Mouse (Mus musculus) heart, adult 2 months (tissue): ENCODE results near the gene Acvr1b. TPM values are rescaled to one million over a fixed set of nuclear protein-coding genes. Genes with fewer than 3 reads are reported as not detected.

Experiments
- DNase-seq, 2 experiments: peaks; one replicate each; pipeline ENCODE4 v3.0.0; 2021
- H3K27ac ChIP-seq: fragments of 200-600 bp; 2 replicates; pipeline ENCODE4 v1.8.1; 2022
- H3K27me3 ChIP-seq: fragments of 200-500 bp; 2 replicates; pipeline ENCODE4 v1.6.1; 2012; ENCODE audit warnings: mild to moderate bottlenecking, low read length, inconsistent platforms, mixed read lengths; ENCODE audit not compliant: control insufficient read depth, insufficient read depth
- H3K36me3 ChIP-seq: fragments of 200-500 bp; 2 replicates; pipeline ENCODE4 v1.6.1; 2012; ENCODE audit warnings: low read length, inconsistent platforms; ENCODE audit not compliant: control insufficient read depth, insufficient read depth
- H3K4me1 ChIP-seq: fragments of 200-500 bp; 2 replicates; pipeline ENCODE4 v1.6.1; 2011; ENCODE audit warnings: low read length; ENCODE audit not compliant: control insufficient read depth, insufficient read depth
- H3K4me3 ChIP-seq: fragments of 200-600 bp; 2 replicates; pipeline ENCODE4 v1.8.1; 2022
- H3K79me2 ChIP-seq: fragments of 200-500 bp; replicated peaks from 2 replicates; pipeline ENCODE4 v1.6.1; 2012; ENCODE audit warnings: mild to moderate bottlenecking, inconsistent platforms, low read length, moderate library complexity, mixed read lengths; ENCODE audit not compliant: control insufficient read depth, insufficient read depth
- H3K9ac ChIP-seq: fragments of 200-500 bp; 2 replicates; pipeline ENCODE4 v1.6.1; 2012; ENCODE audit warnings: low read depth, mild to moderate bottlenecking, control low read depth, inconsistent platforms, low read length, mixed read lengths
- CTCF ChIP-seq: fragments of 200-600 bp; IDR thresholded peaks from 2 replicates; pipeline ENCODE4 v1.8.1; 2022; ENCODE audit warnings: antibody characterized with exemption, mild to moderate bottlenecking, moderate library complexity
- EP300 ChIP-seq: fragments of 200-500 bp; IDR thresholded peaks from 2 replicates; pipeline ENCODE4 v1.6.1; 2011; ENCODE audit warnings: low read depth, low read length, control low read depth; ENCODE audit not compliant: insufficient read depth
- POLR2A ChIP-seq: fragments of 200-500 bp; IDR thresholded peaks from 2 replicates; pipeline ENCODE4 v1.6.1; 2011; ENCODE audit warnings: mild to moderate bottlenecking, low read depth, low read length, control low read depth; ENCODE audit not compliant: insufficient read depth
- WGBS: fragments of 180-500 bp; shearing (Covaris S2); methylation state at CpG from one replicate; pipeline ENCODE4 v1.1.7; 2018; 5-methylcytosine and 5-hydroxymethylcytosine counted together
- intact Hi-C: fragments of 180-260 bp; cut with DNase I; formaldehyde crosslinking; loops from one replicate; pipeline ENCODE4 v1.15.1; 2025
- polyA plus RNA-seq: library from polyadenylated mRNA; depleted of rRNA; stranded (reverse); fragments of >200 nt; gene quantifications from 2 replicates; pipeline ENCODE4 v1.2.3, GENCODE M21; 2012
- total RNA-seq, 2 experiments: library from RNA; stranded (reverse); gene quantifications; 2 replicates each; pipeline ENCODE4 v1.2.3; 2021

Acvr1b gene
- total and polyA plus RNA-seq, 3 experiments, result 9.9 to 15.3 (median 12.3) TPM

DNA sequence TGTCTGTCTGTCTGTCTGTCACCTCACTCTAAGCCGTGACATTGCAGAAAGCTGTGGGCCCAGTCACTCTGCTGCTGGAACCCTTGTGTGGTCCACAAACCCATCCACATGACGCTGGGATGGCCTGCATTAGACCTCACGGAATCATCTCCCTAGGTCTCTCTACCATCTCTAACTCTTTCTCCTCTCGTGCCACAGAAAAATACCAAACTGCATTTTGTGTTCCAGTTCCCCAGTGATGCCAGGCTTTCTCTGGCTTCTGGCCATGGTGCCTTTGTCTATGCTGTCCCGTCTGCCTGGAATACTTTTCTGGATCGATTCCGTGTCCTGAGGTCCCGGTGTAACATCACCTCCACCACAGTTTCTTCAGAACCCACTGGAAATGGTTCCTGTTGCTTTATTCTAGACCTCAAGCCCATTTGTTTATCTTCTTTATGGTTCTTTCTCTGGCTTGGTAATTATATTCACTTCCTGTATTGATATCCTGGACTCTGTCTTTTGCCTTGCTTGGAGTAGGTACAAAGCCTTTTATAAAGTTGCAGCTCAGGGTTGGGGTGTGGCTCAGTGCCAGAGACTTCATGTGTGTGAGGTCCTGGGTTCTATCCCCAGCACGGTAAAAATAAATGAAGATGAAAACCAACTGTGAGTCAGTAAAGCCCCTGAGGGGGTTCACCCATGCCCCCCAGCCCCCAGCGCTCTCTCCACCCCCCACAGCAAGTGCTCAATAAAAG is 60.9 kb downstream of the Acvr1b start:
- no peak for TF ChIP-seq EP300
- TF ChIP-seq POLR2A, result no peak
- no peak for TF ChIP-seq CTCF
- WGBS, result 52% methylated on average over 10 of the region's 10 CpGs
- DNase-seq, result no peak
- no peaks in the 10 kb centered on the region for H3K36me3 ChIP-seq
- no peak overlapping the region for H3K9ac ChIP-seq
- no peaks in the 10 kb centered on the region for H3K27me3 ChIP-seq
- H3K79me2 ChIP-seq, result no peaks in the 10 kb centered on the region
- no peak overlapping the region; the same call in 1 of the 2 replicates for H3K27ac ChIP-seq
- intact Hi-C loops, result no loop called here
- peaks cover 4% of the 10 kb centered on the region for H3K4me1 ChIP-seq
- no peak overlapping the region for H3K4me3 ChIP-seq

DNA sequence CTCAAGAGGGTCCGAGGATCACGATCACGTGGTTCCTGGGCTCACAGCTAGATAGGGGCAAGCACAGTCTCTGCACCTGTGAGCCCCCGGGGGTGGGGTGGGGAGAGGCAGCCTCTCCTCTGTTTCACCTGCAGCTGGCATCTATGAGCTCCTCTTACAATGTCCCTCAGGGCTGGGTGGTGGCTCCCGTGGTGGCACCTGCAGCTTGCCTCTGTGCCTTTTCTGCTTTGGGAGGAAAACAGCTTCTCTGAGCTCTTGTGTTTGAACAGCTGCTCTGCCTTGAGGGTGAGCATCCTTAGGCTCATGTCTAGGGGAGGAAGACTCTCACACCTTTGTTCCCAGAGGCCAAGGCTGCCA is 61.5 kb downstream of the Acvr1b start:
- TF ChIP-seq POLR2A, result no peak
- H3K4me3 ChIP-seq, result no peak overlapping the region
- H3K79me2 ChIP-seq, result no peaks in the 10 kb centered on the region
- intact Hi-C loops, result no loop called here
- H3K36me3 ChIP-seq, result no peaks in the 10 kb centered on the region
- no peaks in the 10 kb centered on the region for H3K27me3 ChIP-seq
- no peak overlapping the region for H3K9ac ChIP-seq
- no peak overlapping the region for H3K27ac ChIP-seq
- peaks cover 4% of the 10 kb centered on the region for H3K4me1 ChIP-seq
- DNase-seq, result peak in 1 of 2 experiments; percentile 11
- WGBS, result 40% methylated on average over 5 of the region's 5 CpGs

DNA sequence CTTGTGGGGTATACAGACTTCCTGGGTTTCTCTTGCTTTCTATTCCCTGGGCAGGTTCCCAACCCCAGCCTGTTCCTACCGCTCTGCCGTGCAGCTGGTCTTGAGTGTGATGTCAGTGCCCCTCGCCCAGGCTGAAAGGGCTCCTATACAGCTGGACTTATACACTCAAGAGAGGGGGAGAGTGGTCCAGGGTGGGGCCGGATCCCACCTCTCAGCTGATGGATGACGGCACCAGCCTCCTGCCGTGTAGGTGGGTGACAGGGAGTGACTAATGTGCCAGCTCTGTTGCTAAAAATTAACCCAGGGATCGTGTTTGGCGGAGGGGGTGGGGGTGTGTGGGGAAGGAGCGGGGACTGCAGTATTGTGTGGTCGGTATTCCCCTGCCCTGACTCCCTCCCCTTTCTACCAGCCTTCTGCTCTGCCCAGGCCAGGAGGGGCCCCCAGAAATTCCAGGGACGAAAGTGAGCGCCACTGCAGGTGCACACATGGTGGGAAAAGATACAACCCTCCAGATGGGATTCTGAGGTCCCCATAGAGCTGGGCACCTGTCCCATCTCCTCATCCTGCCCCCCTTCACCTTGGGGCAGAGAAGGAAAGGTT is 62.0 kb downstream of the Acvr1b start:
- no peak overlapping the region for H3K9ac ChIP-seq
- no peak overlapping the region for H3K27ac ChIP-seq
- H3K4me3 ChIP-seq, result no peak overlapping the region
- no peaks in the 10 kb centered on the region for H3K27me3 ChIP-seq
- WGBS, result 45% methylated on average over 12 of the region's 12 CpGs
- intact Hi-C loops, result no loop called here
- no peaks in the 10 kb centered on the region for H3K79me2 ChIP-seq
- TF ChIP-seq EP300 (no peak), POLR2A (no peak), CTCF (no peak)
- no peak for DNase-seq
- no peaks in the 10 kb centered on the region for H3K36me3 ChIP-seq
- peaks cover 4% of the 10 kb centered on the region for H3K4me1 ChIP-seq

DNA sequence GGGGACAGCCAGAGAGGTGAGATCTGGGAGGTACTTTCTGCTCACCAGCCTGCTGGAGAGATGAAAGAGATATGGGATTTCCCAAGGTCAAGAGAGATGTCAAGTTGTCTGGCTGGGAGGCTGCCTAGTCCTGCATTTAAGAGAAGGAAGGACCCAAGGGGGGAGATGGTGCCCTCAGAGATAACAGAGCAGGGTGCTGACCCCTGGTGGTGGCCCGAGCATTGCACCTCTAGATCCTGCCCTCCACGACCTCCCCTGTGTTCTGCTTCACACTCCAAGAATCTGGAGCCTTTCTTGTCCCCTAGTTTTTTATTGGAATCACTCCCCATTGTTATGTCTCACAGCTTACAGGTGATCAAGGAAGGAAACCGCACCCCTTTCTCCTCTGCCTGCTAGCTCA is 63.0 kb downstream of the Acvr1b start:
- no peak overlapping the region for H3K9ac ChIP-seq
- DNase-seq, result peak; percentile 69 to 86
- 12% methylated on average over 3 of the region's 3 CpGs for WGBS
- intact Hi-C loops, result loop anchor here (1.0 kb wide), 2 partner anchors 16 to 27 kb away; no protein-coding TSS in a partner anchor
- peak; percentile 96 for TF ChIP-seq CTCF
- TF ChIP-seq EP300, result peak; percentile 65; the same call in 1 of the 2 replicates
- no peak for TF ChIP-seq POLR2A
- H3K4me3 ChIP-seq, result no peak overlapping the region
- H3K4me1 ChIP-seq, result peaks cover 4% of the 10 kb centered on the region
- H3K36me3 ChIP-seq, result no peaks in the 10 kb centered on the region
- H3K27ac ChIP-seq, result no peak overlapping the region
- no peaks in the 10 kb centered on the region for H3K27me3 ChIP-seq
- no peaks in the 10 kb centered on the region for H3K79me2 ChIP-seq

DNA sequence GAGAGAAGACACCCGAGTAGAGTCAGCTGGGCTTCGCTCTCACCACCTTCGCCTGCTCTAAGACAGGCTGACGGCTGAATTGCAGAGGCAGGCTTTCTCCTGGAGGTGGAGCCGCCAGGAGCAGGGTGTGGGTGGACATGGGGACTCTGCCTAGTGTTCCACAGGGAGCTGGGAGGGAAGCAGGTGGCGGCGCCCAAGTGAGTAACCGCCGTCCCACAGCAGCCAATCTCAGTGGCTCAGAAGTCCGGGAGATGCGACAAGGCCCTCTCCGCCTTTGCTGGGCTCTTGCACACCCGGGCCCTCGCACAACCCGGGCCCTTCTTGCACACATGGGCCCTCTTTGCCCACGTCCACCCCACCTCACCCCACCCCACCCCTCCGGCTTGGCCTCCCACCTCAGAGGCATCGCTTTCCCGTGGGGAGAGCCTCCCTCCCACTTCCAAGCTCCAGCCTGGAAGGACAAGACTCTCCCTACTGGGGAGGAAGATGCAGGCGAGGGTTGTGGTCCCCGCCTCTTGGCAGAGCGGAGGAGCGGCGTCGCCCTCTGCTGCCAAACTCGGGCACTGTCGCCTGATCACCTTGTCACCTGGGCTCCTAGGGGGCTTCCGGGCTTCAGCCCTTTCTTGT is 65.1 kb downstream of the Acvr1b start:
- Histone ChIP-seq H3K4me1 (no peaks in the 10 kb centered on the region; the same call in 1 of the 2 replicates), H3K4me3 (no peak overlapping the region)

More for the DNA sequence above, 65.1 kb downstream of the Acvr1b start:
- WGBS, result 10% methylated on average over 28 of the region's 28 CpGs
- Histone ChIP-seq H3K9ac (no peak overlapping the region), H3K36me3 (no peaks in the 10 kb centered on the region), H3K27ac (no peak overlapping the region), H3K27me3 (no peaks in the 10 kb centered on the region), H3K79me2 (no peaks in the 10 kb centered on the region)
- TF ChIP-seq EP300, result 0 out of 2 replicates have a peak, but pooled peaks have one; percentile 11
- peak; percentile 78 for TF ChIP-seq CTCF
- TF ChIP-seq POLR2A, result no peak
- peak; percentile 57 to 70 for DNase-seq
- intact Hi-C loops, result no loop called here
